Mouse (Mus musculus) Muller cell, postnatal 12 days (primary cell): Measurements from ENCODE around the gene Nxf3.
"Not testable (repeated sequence)": the region's sequence is repeated elsewhere in the genome, so short reads cannot be mapped to it uniquely, and the experiment has no call there.

Experiments
- DNase-seq: peaks from one replicate; pipeline ENCODE4 v3.0.0-alpha.2; 2015; ENCODE audit errors: inconsistent ontology term

The Nxf3 gene

DNA sequence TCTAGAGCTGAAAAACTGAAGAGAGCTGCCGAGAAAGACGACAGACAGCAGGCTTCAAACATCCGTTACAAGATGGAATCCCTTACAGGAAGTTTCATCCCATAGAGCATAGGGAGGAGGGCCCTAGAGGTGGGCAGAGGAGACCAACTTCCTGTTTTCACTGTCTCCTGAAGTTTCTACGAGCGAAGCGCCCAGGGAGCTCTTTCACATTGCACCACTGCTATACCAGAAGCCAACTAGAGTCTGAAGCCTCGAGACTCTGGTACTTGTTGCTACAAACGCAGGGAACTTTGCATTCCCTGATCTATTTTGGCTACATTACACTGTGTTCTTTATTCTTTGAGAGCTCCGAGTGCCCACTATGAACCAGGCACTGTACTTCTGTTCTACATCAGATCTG, at the start of gene Nxf3:
Gene Nxf3 (minus strand): TSS at position 101 of the 400 bp plus-strand sequence.
- DNase-seq, result no peak

DNA sequence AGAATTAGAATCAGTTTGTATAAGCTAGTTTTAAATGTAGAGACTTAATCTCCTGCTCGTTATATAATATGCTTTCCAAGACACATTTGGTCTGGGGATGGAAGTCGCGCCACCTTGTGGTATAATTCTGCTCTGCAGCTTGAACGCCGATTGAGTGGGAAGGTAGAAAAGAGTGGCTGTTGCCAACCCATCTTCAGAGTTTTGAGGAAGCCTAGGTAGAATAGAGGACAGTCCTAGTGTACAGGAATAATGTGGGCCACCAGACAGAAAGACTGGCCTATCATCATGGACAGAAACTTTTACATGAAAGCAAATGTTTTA, 42.6 kb upstream of the Nxf3 start:
- peak; percentile 14 for DNase-seq

DNA sequence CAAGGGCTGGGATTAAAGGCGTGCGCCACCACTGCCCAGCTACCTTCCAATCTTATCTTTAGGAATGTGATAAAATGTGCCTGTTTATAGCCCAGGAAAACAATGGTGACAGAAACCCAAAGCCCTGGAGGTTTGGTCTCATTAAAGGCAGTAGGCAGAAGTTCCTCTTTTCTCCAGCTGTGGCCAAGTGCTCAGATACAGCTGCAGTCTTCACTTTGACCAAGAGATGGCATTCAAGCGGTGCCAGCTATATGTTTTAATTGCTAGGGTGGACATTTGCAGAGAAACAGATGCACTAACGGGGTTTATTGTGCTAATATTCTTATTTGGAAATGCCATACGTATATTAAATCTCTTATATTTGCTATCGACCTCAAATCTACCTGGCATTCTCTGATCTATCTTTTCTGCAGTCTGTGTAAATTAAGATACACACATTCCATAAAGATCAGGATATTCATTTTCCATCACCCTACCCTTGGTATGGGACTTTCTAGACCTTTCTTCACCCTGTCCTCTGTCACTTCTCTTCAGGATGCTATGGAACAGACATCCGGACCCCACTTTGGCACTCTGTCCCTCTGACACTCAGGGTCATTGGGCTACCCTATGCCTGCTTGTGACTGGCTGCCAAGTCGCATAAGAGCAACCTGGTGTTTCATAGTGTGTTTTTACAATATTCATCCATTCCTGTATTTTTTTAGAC, 42.1 kb upstream of the Nxf3 start:
- DNase-seq, result no peak

DNA sequence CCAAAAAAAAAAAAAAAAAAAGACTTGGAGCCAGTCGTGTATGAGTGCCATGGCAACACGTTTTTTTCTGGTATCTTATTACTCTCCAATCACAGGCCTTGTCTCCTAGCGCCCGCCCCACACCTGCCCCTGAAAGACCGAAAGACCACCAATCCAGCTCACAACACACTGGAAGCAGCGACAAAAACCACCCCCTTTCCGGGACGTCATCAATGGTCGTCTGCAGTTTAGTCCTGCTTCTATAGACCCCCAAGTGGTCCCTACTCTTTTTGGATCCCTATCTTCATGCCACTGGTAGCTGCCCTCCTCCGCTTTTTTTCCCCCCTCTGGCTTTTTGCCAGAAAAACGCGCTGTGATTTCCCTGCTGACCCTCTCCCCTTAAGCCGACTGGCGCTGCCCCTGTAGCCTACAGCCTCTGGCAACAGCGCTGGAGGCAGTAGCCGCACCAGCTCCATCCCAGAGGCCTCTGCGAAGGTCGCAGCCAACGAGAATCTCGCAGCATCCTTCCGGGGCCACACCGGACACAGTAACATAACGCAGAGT, 30.4 kb upstream of the Nxf3 start:
- DNase-seq, result peak; percentile 74

GRCm38 (mm10) chrX:136115015-136115414, 30.0 kb upstream of the Nxf3 start:
- DNase-seq, result no peak

DNA sequence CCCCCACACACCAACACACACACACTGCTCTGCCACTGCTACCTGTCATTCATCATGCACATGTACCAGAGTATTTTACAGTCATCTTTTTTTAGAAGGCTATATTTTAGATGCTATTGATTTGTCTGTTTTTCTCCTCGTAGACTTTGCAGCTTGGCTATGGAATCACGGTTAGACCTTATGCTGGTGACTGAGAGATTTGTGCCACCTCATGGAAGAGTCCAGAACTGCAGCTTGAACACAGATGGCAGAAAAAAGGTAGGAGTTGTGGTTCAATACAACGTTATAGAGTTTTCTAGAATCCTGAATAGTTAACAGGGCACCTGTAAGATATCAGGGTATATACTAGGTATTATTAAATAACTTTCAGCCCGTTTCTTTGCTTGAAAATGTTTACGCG, 22.9 kb upstream of the Nxf3 start:
- DNase-seq, result peak; percentile 13

DNA sequence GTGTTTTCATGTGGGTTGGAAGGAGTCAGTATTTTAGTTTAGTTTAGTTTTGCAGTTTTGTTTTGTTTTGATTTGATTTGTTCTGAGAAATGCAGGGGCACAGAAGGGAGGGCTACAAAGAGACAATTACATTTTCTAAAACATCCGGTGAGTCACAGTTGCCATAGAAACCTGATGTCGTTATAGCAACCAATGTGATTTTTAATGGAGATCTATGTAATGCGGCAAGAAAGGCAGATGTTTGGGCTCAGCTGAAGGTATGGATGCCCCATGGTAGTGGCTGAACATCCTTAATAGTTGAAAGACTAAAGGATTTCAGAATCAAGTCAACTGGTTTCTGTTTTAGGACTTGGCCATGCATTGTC, 19.7 kb upstream of the Nxf3 start:
- DNase-seq, result no peak

DNA sequence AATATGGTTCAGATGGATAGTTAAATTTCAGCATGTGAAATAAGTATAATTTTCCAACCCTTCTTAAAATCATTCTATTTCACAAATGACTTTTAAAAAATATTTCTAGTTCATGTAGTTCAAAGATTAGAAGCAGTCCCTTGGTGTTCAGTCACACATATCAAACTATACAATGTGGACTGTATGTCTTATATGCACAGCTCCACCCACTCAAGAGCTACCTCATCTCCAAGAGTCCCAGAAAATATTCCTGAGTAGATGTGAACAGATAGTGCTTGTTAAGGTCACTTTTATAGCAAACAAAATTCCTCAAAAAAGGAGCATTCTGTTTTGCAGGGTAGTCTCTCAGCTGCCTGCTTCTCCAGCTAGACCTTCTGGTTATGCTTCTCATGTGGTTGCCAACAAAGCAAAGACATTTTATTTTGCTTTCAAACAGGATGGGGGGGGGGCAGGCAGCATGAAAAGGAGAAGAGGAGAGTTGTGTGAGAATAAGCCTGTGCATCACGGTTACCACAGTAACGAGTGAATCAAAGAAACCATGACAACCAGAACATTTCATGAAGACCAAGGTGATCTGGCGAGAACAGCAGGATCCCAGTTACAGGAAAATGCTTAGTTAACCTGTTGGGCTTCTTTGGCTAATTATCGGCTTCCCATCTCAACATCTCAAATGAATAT, 19.1 kb upstream of the Nxf3 start:
- DNase-seq, result no peak

DNA sequence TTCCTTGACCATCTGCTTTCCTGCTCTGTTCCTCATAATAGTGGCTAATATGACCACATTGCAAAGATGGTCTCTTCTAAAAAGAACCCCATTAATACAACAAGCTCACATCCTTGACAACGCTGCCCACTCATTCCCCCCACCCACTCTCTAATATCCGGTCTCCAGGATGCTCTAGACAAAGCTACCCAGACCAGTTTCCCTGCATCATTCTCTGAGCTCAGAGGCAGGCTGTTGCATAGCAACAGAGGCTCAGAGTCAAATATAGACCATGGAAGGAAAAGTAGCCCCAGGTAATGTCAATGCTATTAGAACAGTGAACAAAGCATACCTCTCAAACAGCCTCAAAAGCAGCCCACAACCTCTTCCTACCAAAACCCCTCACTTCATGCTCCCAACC, 9.4 kb upstream of the Nxf3 start:
- DNase-seq, result no peak

DNA sequence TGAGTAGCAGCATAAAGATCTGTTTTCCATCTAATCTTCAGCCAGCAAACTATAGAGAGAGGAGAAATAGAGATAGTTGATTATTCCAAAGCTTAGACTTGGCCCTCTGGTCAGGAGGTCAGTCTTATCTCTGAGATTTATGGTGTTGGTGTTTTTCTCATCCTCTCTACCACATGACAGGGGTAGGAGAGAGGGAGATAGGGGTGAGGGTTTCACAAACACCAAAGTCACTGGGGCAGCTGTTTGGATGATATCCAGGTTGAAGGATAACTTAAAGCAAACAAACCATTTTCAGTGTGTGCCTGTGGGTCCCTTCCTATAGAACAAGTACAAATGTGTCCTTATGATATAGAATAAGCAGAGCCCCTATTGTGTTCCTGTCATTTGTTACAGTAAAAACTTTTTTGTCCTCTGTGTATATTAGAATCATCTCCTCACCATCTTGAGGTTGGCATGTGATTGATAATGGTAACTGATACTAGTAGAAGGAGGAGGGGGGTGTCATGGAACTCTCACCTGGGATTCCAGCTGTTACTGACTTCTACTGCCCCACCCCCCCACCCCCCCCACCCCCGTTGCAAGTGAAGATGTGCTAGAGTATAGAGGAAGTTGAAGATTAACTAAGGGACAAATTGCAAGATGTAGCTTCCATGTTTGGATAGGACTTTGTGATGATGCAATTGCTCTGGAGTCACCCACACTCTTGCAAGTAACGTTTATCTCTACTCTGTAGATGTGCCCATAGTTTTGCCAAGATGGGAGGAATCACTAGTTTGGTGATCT, 7.6 kb upstream of the Nxf3 start:
- no peak for DNase-seq

- not testable (repeated sequence) for DNase-seq
These were observed 17.0 kb downstream of the Nxf3 start, which contains the start of gene Bex2 for GRCm38 (mm10) chrX:136068020-136068419. Gene Bex2, minus strand, starts transcription at chrX:136068236.

- DNase-seq, result peak; percentile 5
These were observed 17.7 kb downstream of the Nxf3 start for GRCm38 (mm10) chrX:136067201-136067991.

- DNase-seq, result no peak
These were observed 24.4 kb downstream of the Nxf3 start for GRCm38 (mm10) chrX:136060698-136061097.

DNA sequence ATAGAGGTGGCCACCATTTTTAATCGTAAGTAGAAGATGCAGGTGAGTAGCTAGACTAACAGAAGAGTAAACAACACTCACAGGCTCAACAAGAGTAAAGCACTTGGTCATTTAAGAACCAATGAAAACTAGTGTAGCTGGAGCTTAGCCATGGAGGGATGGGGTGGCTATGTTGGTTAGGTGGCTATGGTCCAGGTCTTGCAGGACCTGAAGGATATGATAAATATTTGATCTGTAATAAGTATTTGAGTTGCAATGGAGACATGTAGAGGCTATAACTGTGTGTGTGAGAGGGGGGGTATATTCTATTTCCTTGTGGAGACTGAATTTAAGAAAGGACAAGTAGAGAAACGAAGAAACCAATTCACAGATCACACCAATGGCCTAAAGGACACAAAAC, 33.8 kb downstream of the Nxf3 start:
- no peak for DNase-seq

DNA sequence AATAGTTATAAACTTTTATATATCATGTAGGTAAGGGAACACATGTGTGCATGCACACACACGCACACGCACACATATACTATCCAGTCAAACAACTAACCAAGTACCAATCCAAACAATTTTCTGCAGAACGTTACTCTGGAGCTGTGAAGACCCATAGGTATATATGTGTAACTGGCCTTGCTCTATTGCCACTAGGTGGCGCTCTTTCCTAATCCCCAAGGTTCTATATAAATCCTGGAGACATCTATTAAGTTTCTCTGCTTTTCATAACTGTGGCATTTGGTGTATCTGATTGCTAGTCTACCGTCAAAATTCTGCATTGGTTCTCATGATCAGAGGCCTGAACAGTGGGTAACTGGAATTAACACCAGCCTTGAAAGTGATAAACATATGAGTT, 37.5 kb downstream of the Nxf3 start:
- DNase-seq, result peak; percentile 34

DNA sequence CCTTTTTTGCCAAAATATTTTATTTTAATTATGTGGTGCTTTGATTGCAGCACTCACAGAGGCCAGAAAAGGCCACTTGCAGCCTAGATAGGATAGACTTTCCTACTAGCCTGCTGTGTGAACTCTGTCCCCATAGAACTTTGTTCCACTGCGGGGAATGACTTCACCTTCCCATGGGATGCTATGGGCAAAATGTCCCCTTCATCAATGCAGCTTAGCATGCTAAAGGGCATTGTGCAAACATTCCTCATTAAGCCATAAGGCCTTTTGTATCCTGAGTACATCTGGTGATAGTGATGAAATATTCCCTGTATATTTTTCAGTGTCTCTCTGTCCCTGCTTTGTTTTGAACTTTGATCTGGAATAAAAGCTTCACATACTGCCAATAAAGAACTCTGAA, 41.3 kb downstream of the Nxf3 start:
- DNase-seq, result no peak

GRCm38 (mm10) chrX:136032799-136033763, 52.0 kb downstream of the Nxf3 start, which contains the start of gene Arxes1:
Gene Arxes1, plus strand, starts transcription at chrX:136033367.
- not testable (repeated sequence) for DNase-seq

DNA sequence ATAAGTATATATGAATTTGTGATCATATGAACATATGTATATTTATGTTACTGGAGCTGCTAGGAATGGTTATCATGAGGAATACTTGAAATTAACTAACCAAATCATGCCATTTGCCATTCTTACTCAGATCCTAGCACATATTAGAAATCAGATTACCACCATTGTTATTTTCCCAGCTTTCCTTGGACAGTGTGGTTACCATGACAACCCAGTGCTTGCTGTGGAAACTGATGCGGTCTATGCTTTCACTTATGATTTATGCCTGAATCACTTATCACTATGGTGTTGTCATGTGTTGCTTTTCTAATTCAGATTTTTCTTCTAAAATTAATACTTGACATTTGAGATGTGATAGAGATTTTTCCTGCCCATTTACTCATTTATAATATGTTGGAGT, 54.7 kb downstream of the Nxf3 start:
- no peak for DNase-seq
